Mouse (Mus musculus) liver, postnatal 0 days (tissue): ENCODE results near the gene Nol4l.

Experiments
- CTCF ChIP-seq: sonication (generic); IDR thresholded peaks from 2 replicates; pipeline ENCODE4 v1.5.1; 2016; ENCODE audit warnings: antibody characterized with exemption, low read depth
- EP300 ChIP-seq: IDR thresholded peaks from 2 replicates; pipeline ENCODE4 v1.6.1; 2016; ENCODE audit warnings: antibody characterized with exemption, low read depth, mild to moderate bottlenecking

DNA sequence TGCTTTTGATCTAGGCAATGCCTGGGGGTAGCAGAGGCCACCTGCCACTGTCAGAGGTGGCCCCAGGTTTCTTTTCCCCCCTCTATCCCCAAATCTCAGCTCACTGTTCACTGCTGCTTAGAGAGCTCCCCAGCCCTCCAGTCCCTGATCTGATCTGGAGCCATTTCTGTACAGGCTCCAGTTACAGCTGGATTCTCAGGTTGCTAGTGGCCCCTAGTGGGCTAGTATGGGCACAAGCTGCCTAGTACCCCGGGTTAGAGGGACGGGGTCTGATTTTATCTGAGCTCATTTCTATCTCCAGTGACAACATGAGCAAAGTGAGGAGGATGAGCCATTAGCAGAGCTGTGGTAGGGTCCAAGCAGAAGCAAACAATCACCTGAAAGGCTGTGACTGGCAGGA is 115.2 kb downstream of the Nol4l start:
- peak; percentile 64 for TF ChIP-seq CTCF
- no peak for TF ChIP-seq EP300
